Mouse (Mus musculus): ENCODE measurements around the gene Bcor. TPM values are rescaled to one million over a fixed set of nuclear protein-coding genes. Genes with fewer than 3 reads are reported as not detected.

Gene Bcor
- polyA plus RNA-seq, 1 experiment from 2014 or later = 20.3 TPM

DNA sequence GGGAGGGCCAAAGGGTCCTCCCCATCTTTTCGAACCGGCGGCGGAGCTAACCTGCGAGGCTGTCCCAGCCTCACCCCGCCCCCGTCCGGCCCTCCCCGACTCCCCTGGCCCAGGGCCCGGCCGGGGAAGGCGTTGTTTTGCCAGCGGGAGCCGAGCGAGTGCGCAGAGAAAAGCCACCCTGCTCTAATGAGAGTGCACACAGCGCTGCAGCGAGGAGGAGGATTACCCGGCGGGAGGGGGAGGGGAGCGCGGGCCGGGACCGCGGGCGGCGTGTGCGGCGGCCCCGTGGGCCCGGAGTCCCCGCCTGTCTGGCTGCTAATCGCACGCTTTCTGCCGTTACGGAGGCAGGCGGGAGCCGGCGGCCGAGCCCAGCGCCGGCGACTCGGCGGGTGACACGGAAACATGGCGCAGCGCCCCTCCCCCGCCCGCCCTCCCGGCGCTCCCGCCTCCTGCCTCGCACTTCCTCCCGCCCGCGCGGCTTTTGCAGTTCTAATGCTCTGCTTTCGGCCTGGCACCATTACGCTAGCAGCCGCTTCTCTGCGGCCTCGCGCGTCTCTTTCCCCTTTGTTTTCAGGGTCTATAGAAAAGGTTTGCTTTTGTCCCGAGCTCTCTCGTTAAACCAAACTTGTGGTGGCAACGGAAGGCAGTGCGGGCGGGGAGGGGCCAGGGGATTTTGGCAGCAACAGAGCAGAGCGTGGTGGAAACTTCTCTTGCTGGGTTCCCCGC lies 71.7 kb downstream of the Bcor start:
- WGBS = 3% methylated on average over 60 of the region's 72 CpGs
- H3K27ac ChIP-seq (ENCODE audit: low read depth) = peak overlapping the region; percentile 81
- no peaks in the 10 kb centered on the region for H3K9me3 ChIP-seq (ENCODE audit: control insufficient read depth, low read length)
- H3K4me3 ChIP-seq (ENCODE audit: low read depth, low read length) = peak overlapping the region; percentile 36
- peak; percentile 26; the same call in 1 of the 2 replicates for ATAC-seq (replicated peaks; ENCODE audit: low FRiP score, low TSS enrichment, low read depth)
- H3K4me2 ChIP-seq (ENCODE audit: low read length) = peak overlapping the region; percentile 71
- H3K9ac ChIP-seq (ENCODE audit: low read length) = peak overlapping the region; percentile 50
- no peaks in the 10 kb centered on the region for H3K36me3 ChIP-seq (ENCODE audit: control insufficient read depth, insufficient read depth, low read length)
- peaks cover 23% of the 10 kb centered on the region for H3K4me1 ChIP-seq (replicated peaks; ENCODE audit: control insufficient read depth, insufficient read depth, low read length)
- DNase-seq (ENCODE audit: low spot score) = peak; percentile 77
- peaks cover 58% of the 10 kb centered on the region for H3K27me3 ChIP-seq (replicated peaks; ENCODE audit: control insufficient read depth, insufficient read depth, low read length)

- Histone ChIP-seq H3K36me3 (ENCODE audit: control insufficient read depth, insufficient read depth, low read length) (no peaks in the 10 kb centered on the region), H3K4me1 (replicated peaks; ENCODE audit: control insufficient read depth, insufficient read depth, low read length) (peaks cover 23% of the 10 kb centered on the region), H3K9ac (ENCODE audit: low read length) (peak overlapping the region; percentile 50), H3K27me3 (replicated peaks; ENCODE audit: control insufficient read depth, insufficient read depth, low read length) (peaks cover 62% of the 10 kb centered on the region), H3K4me3 (ENCODE audit: low read depth, low read length) (peak overlapping the region; percentile 36), H3K9me3 (ENCODE audit: control insufficient read depth, low read length) (no peaks in the 10 kb centered on the region), H3K4me2 (ENCODE audit: low read length) (peak overlapping the region; percentile 71), H3K27ac (ENCODE audit: low read depth) (peak overlapping the region; percentile 81)
- WGBS = 3% methylated on average over 39 of the region's 55 CpGs
- ATAC-seq (replicated peaks; ENCODE audit: low FRiP score, low TSS enrichment, low read depth) (peak; percentile 10; the same call in 1 of the 2 replicates), DNase-seq (ENCODE audit: low spot score) (peak; percentile 71)
Observed at GRCm38 (mm10) chrX:12087511-12088300, 72.4 kb downstream of the Bcor start.

GRCm38 (mm10) chrX:12086674-12087510 lies 73.3 kb downstream of the Bcor start:
- peak overlapping the region; percentile 36 for H3K4me3 ChIP-seq (ENCODE audit: low read depth, low read length)
- H3K9me3 ChIP-seq (ENCODE audit: control insufficient read depth, low read length) = no peaks in the 10 kb centered on the region
- 5% methylated on average over 55 of the region's 70 CpGs for WGBS
- DNase-seq (ENCODE audit: low spot score) (peak; percentile 60), ATAC-seq (replicated peaks; ENCODE audit: low FRiP score, low TSS enrichment, low read depth) (no peak)
- H3K27ac ChIP-seq (ENCODE audit: low read depth) = no peak overlapping the region
- peak overlapping the region; percentile 71 for H3K4me2 ChIP-seq (ENCODE audit: low read length)
- peaks cover 69% of the 10 kb centered on the region for H3K27me3 ChIP-seq (replicated peaks; ENCODE audit: control insufficient read depth, insufficient read depth, low read length)
- no peaks in the 10 kb centered on the region for H3K36me3 ChIP-seq (ENCODE audit: control insufficient read depth, insufficient read depth, low read length)
- H3K9ac ChIP-seq (ENCODE audit: low read length) = peak overlapping the region; percentile 50
- H3K4me1 ChIP-seq (replicated peaks; ENCODE audit: control insufficient read depth, insufficient read depth, low read length) = peaks cover 23% of the 10 kb centered on the region

GRCm38 (mm10) chrX:12085949-12086348 lies 74.2 kb downstream of the Bcor start:
- DNase-seq (ENCODE audit: low spot score) (peak; percentile 49), ATAC-seq (replicated peaks; ENCODE audit: low FRiP score, low TSS enrichment, low read depth) (no peak)
- Histone ChIP-seq H3K4me2 (ENCODE audit: low read length) (no peak overlapping the region), H3K36me3 (ENCODE audit: control insufficient read depth, insufficient read depth, low read length) (no peaks in the 10 kb centered on the region), H3K27me3 (replicated peaks; ENCODE audit: control insufficient read depth, insufficient read depth, low read length) (peaks cover 76% of the 10 kb centered on the region), H3K27ac (ENCODE audit: low read depth) (no peak overlapping the region), H3K9me3 (ENCODE audit: control insufficient read depth, low read length) (no peaks in the 10 kb centered on the region), H3K4me1 (replicated peaks; ENCODE audit: control insufficient read depth, insufficient read depth, low read length) (peaks cover 23% of the 10 kb centered on the region), H3K4me3 (ENCODE audit: low read depth, low read length) (no peak overlapping the region), H3K9ac (ENCODE audit: low read length) (no peak overlapping the region)
- 29% methylated on average over 10 of the region's 10 CpGs for WGBS

GRCm38 (mm10) chrX:12085290-12085689 lies 74.9 kb downstream of the Bcor start:
- no peak overlapping the region for H3K4me2 ChIP-seq (ENCODE audit: low read length)
- peaks cover 72% of the 10 kb centered on the region for H3K27me3 ChIP-seq (replicated peaks; ENCODE audit: control insufficient read depth, insufficient read depth, low read length)
- H3K27ac ChIP-seq (ENCODE audit: low read depth) = no peak overlapping the region
- no peaks in the 10 kb centered on the region for H3K9me3 ChIP-seq (ENCODE audit: control insufficient read depth, low read length)
- ATAC-seq (replicated peaks; ENCODE audit: low FRiP score, low TSS enrichment, low read depth) = no peak
- 8% methylated on average over 18 of the region's 18 CpGs for WGBS
- peaks cover 17% of the 10 kb centered on the region for H3K4me1 ChIP-seq (replicated peaks; ENCODE audit: control insufficient read depth, insufficient read depth, low read length)
- no peaks in the 10 kb centered on the region for H3K36me3 ChIP-seq (ENCODE audit: control insufficient read depth, insufficient read depth, low read length)
- DNase-seq (ENCODE audit: low spot score) = peak; percentile 50
- no peak overlapping the region for H3K9ac ChIP-seq (ENCODE audit: low read length)
- no peak overlapping the region for H3K4me3 ChIP-seq (ENCODE audit: low read depth, low read length)

- H3K27me3 ChIP-seq (replicated peaks; ENCODE audit: control insufficient read depth, insufficient read depth, low read length) = peaks cover 68% of the 10 kb centered on the region
- H3K4me1 ChIP-seq (replicated peaks; ENCODE audit: control insufficient read depth, insufficient read depth, low read length) = peaks cover 13% of the 10 kb centered on the region
- WGBS = 56% methylated on average over 4 of the region's 4 CpGs
- H3K36me3 ChIP-seq (ENCODE audit: control insufficient read depth, insufficient read depth, low read length) = no peaks in the 10 kb centered on the region
- no peak overlapping the region for H3K9ac ChIP-seq (ENCODE audit: low read length)
- H3K9me3 ChIP-seq (ENCODE audit: control insufficient read depth, low read length) = no peaks in the 10 kb centered on the region
- no peak for ATAC-seq (replicated peaks; ENCODE audit: low FRiP score, low TSS enrichment, low read depth)
- no peak overlapping the region for H3K27ac ChIP-seq (ENCODE audit: low read depth)
- DNase-seq (ENCODE audit: low spot score) = peak; percentile 42
- H3K4me2 ChIP-seq (ENCODE audit: low read length) = no peak overlapping the region
- H3K4me3 ChIP-seq (ENCODE audit: low read depth, low read length) = no peak overlapping the region
Observed at GRCm38 (mm10) chrX:12084698-12085097, 75.5 kb downstream of the Bcor start.

DNA sequence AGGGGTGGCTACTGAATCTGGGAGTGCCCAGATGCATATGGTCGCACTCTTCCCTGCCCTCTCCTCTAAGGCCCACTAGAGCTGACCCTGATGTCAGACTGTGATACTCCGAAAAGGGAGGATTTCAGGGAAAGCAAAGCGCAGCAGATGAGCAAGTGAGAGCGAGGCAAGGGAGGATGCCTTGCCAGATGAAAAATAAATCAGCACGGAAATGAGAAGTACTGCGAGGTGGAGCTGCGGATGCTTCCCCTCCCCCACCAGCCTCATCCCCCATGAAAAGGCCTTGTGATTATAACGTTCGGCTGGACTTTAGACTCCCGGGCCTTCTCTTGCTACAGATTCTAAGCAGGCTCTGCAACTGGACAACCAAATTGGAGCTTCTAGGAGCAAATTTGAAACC lies 76.5 kb downstream of the Bcor start:
- Histone ChIP-seq H3K9me3 (ENCODE audit: control insufficient read depth, low read length) (no peaks in the 10 kb centered on the region), H3K4me1 (replicated peaks; ENCODE audit: control insufficient read depth, insufficient read depth, low read length) (peaks cover 5% of the 10 kb centered on the region; the same call in 1 of the 2 replicates), H3K4me2 (ENCODE audit: low read length) (no peak overlapping the region), H3K4me3 (ENCODE audit: low read depth, low read length) (no peak overlapping the region), H3K9ac (ENCODE audit: low read length) (no peak overlapping the region), H3K36me3 (ENCODE audit: control insufficient read depth, insufficient read depth, low read length) (no peaks in the 10 kb centered on the region), H3K27me3 (replicated peaks; ENCODE audit: control insufficient read depth, insufficient read depth, low read length) (peaks cover 64% of the 10 kb centered on the region), H3K27ac (ENCODE audit: low read depth) (no peak overlapping the region)
- ATAC-seq (replicated peaks; ENCODE audit: low FRiP score, low TSS enrichment, low read depth) (no peak), DNase-seq (ENCODE audit: low spot score) (peak; percentile 47)
- 41% methylated on average over 10 of the region's 10 CpGs for WGBS

GRCm38 (mm10) chrX:12082736-12083135 lies 77.4 kb downstream of the Bcor start:
- Histone ChIP-seq H3K36me3 (ENCODE audit: control insufficient read depth, insufficient read depth, low read length) (no peaks in the 10 kb centered on the region), H3K9me3 (ENCODE audit: control insufficient read depth, low read length) (no peaks in the 10 kb centered on the region), H3K4me2 (ENCODE audit: low read length) (no peak overlapping the region), H3K9ac (ENCODE audit: low read length) (no peak overlapping the region), H3K4me1 (replicated peaks; ENCODE audit: control insufficient read depth, insufficient read depth, low read length) (peaks cover 5% of the 10 kb centered on the region; the same call in 1 of the 2 replicates), H3K4me3 (ENCODE audit: low read depth, low read length) (no peak overlapping the region), H3K27me3 (replicated peaks; ENCODE audit: control insufficient read depth, insufficient read depth, low read length) (peaks cover 66% of the 10 kb centered on the region), H3K27ac (ENCODE audit: low read depth) (no peak overlapping the region)
- 30% methylated on average over 16 of the region's 16 CpGs for WGBS
- no peak for ATAC-seq (replicated peaks; ENCODE audit: low FRiP score, low TSS enrichment, low read depth)
- DNase-seq (ENCODE audit: low spot score) = peak; percentile 54
